Mouse (Mus musculus) liver, postnatal 0 days (tissue): ENCODE measurements around the gene Pfkl.

Experiments
- CTCF ChIP-seq: sonication (generic); IDR thresholded peaks from 2 replicates; pipeline ENCODE4 v1.5.1; 2016; ENCODE audit warnings: antibody characterized with exemption, low read depth
- EP300 ChIP-seq: IDR thresholded peaks from 2 replicates; pipeline ENCODE4 v1.6.1; 2016; ENCODE audit warnings: antibody characterized with exemption, low read depth, mild to moderate bottlenecking

- TF ChIP-seq CTCF: no peak
- TF ChIP-seq EP300: no peak
Observed at GRCm38 (mm10) chr10:77974323-77974722, 35.6 kb downstream of the Pfkl start.
